Mouse (Mus musculus) MEL (cell line): ENCODE results near the gene Gm20696.

Source experiments
- EP300 ChIP-seq, 2 experiments: IDR thresholded peaks; 2 replicates each; pipeline ENCODE4 v1.6.1; 2011; ENCODE audit warnings: improper control_type of control experiment in 2 of 2, low read length in 2 of 2, low read depth in 1 of 2, mild to moderate bottlenecking in 1 of 2
- HCFC1 ChIP-seq: IDR thresholded peaks from 2 replicates; pipeline ENCODE4 v1.6.1; 2012; ENCODE audit warnings: low read depth, mild to moderate bottlenecking, inconsistent platforms, low read length, improper control_type of control experiment, moderate library complexity
- UBTF ChIP-seq: IDR thresholded peaks from 2 replicates; pipeline ENCODE4 v1.6.1; 2012; ENCODE audit warnings: low read depth, mild to moderate bottlenecking, inconsistent platforms, low read length, improper control_type of control experiment, moderate library complexity, borderline replicate concordance; ENCODE audit not compliant: insufficient read depth
- USF2 ChIP-seq, 2 experiments: IDR thresholded peaks; 2 replicates each; pipeline ENCODE4 v1.6.1; 2011 to 2012; ENCODE audit warnings: improper control_type of control experiment in 2 of 2, low read length in 2 of 2, borderline replicate concordance in 1 of 2, inconsistent platforms in 1 of 2, low read depth in 1 of 2, mild to moderate bottlenecking in 1 of 2; ENCODE audit not compliant: insufficient read depth in 1 of 2

GRCm38 (mm10) chr6:99467831-99468230, 198.8 kb downstream of the Gm20696 start:
- TF ChIP-seq HCFC1 (no peak), EP300 (IDR thresholded peaks at IDR 0.05; ENCODE audit: low read depth in 1 of 2, low read length in 2 of 2) (no peak), UBTF (no peak), USF2 (IDR thresholded peaks at IDR 0.05; ENCODE audit: borderline replicate concordance in 1 of 2, insufficient read depth in 1 of 2, low read depth in 1 of 2, low read length in 2 of 2) (no peak)
